Mouse (Mus musculus) ovary, adult 18-20 months (tissue): Measurements from ENCODE around the gene Tmcc3.

ENCODE experiments used
- DNase-seq: peaks from one replicate; pipeline ENCODE4 v3.0.0; 2022; ENCODE audit warnings: low spot score, mixed read lengths

The Tmcc3 gene

GRCm38 (mm10) chr10:94311511-94312006 is at the start of gene Tmcc3:
Gene Tmcc3, plus strand, starts transcription at chr10:94311949.
- DNase-seq: no peak

GRCm38 (mm10) chr10:94262646-94263045 is 49.1 kb upstream of the Tmcc3 start:
- no peak for DNase-seq

GRCm38 (mm10) chr10:94263211-94263610 is 48.5 kb upstream of the Tmcc3 start:
- DNase-seq: no peak

GRCm38 (mm10) chr10:94265656-94266542 is 45.9 kb upstream of the Tmcc3 start:
- no peak for DNase-seq

GRCm38 (mm10) chr10:94275321-94275720 is 36.4 kb upstream of the Tmcc3 start:
- no peak for DNase-seq

- DNase-seq: no peak
Measured at GRCm38 (mm10) chr10:94276511-94276910, 35.2 kb upstream of the Tmcc3 start.

- no peak for DNase-seq
Measured at GRCm38 (mm10) chr10:94282179-94282578, 29.6 kb upstream of the Tmcc3 start.

- DNase-seq: no peak
Measured at GRCm38 (mm10) chr10:94282797-94283196, 29.0 kb upstream of the Tmcc3 start.

- DNase-seq: no peak
Measured at GRCm38 (mm10) chr10:94294437-94294836, 17.3 kb upstream of the Tmcc3 start.

- DNase-seq: no peak
Measured at GRCm38 (mm10) chr10:94294933-94295750, 16.6 kb upstream of the Tmcc3 start.

GRCm38 (mm10) chr10:94295923-94296605 is 15.7 kb upstream of the Tmcc3 start:
- DNase-seq: no peak

GRCm38 (mm10) chr10:94298471-94298870 is 13.3 kb upstream of the Tmcc3 start, which contains the start of gene Gm4792:
Gene Gm4792, minus strand, starts transcription at chr10:94298703.
- DNase-seq: no peak

GRCm38 (mm10) chr10:94299301-94299700 is 12.4 kb upstream of the Tmcc3 start:
- DNase-seq: no peak

- no peak for DNase-seq
Measured at GRCm38 (mm10) chr10:94304064-94304657, 7.6 kb upstream of the Tmcc3 start.

GRCm38 (mm10) chr10:94305526-94305925 is 6.2 kb upstream of the Tmcc3 start:
- DNase-seq: no peak

- DNase-seq: no peak
Measured at GRCm38 (mm10) chr10:94310499-94311267, 1.1 kb upstream of the Tmcc3 start.

- no peak for DNase-seq
Measured at GRCm38 (mm10) chr10:94312007-94312715, 412 bp downstream of the Tmcc3 start.

GRCm38 (mm10) chr10:94313146-94313545 is 1.4 kb downstream of the Tmcc3 start:
- DNase-seq: no peak

- no peak for DNase-seq
Measured at GRCm38 (mm10) chr10:94318574-94318973, 6.8 kb downstream of the Tmcc3 start.

- DNase-seq: no peak
Measured at GRCm38 (mm10) chr10:94329962-94330361, 18.2 kb downstream of the Tmcc3 start.
